Mouse (Mus musculus): ENCODE measurements at regions not wholly inside any gene's neighbourhood (a gene's known extent, or its start where the extent isn't known, plus 50 kb on each side); places are given as distances from the start of the nearest gene placed in this dataset.
A peak's percentile ranks its signal among the peaks of the same experiment; 100 is the strongest.

GRCm38 (mm10) chr11:17417656-17418289 lies 160.4 kb downstream of the C1d start:
- H3K27ac ChIP-seq = no peak overlapping the region
- WGBS (ENCODE audit: insufficient replicate concordance) = 42% methylated on average over 4 of the region's 4 CpGs
- H3K4me1 ChIP-seq (replicated peaks) = no peaks in the 10 kb centered on the region
- H3K36me3 ChIP-seq = no peaks in the 10 kb centered on the region
- H3K9ac ChIP-seq = no peak overlapping the region
- H3K27me3 ChIP-seq = no peaks in the 10 kb centered on the region
- no peak for DNase-seq
- no peak for ATAC-seq (ENCODE audit: low read depth)
- no peak overlapping the region for H3K4me2 ChIP-seq
- no peaks in the 10 kb centered on the region for H3K9me3 ChIP-seq (replicated peaks)
- no peak overlapping the region for H3K4me3 ChIP-seq (replicated peaks)

GRCm38 (mm10) chr11:17442133-17442532 lies 184.8 kb downstream of the C1d start:
- Histone ChIP-seq H3K27ac (no peak overlapping the region), H3K4me2 (no peak overlapping the region), H3K36me3 (no peaks in the 10 kb centered on the region), H3K9me3 (replicated peaks) (no peaks in the 10 kb centered on the region), H3K27me3 (no peaks in the 10 kb centered on the region), H3K4me3 (replicated peaks) (no peak overlapping the region), H3K4me1 (replicated peaks) (no peaks in the 10 kb centered on the region), H3K9ac (no peak overlapping the region)
- ATAC-seq (ENCODE audit: low read depth) (no peak), DNase-seq (no peak)
- WGBS (ENCODE audit: insufficient replicate concordance) = 38% methylated on average over 4 of the region's 4 CpGs

GRCm38 (mm10) chr11:17449289-17449688 lies 191.9 kb downstream of the C1d start:
- 71% methylated on average over 7 of the region's 7 CpGs for WGBS (ENCODE audit: insufficient replicate concordance)
- no peak overlapping the region for H3K4me3 ChIP-seq (replicated peaks)

GRCm38 (mm10) chr11:17450360-17451045 lies 193.1 kb downstream of the C1d start:
- Histone ChIP-seq H3K4me3 (replicated peaks) (no peak overlapping the region), H3K27me3 (no peaks in the 10 kb centered on the region), H3K4me1 (replicated peaks) (no peaks in the 10 kb centered on the region), H3K9ac (no peak overlapping the region), H3K9me3 (replicated peaks) (no peaks in the 10 kb centered on the region), H3K36me3 (no peaks in the 10 kb centered on the region), H3K4me2 (no peak overlapping the region), H3K27ac (no peak overlapping the region)
- no peak for ATAC-seq (ENCODE audit: low read depth)
- DNase-seq = no peak
- 63% methylated on average over 7 of the region's 7 CpGs for WGBS (ENCODE audit: insufficient replicate concordance)

More at GRCm38 (mm10) chr11:17449289-17449688, 191.9 kb downstream of the C1d start:
- no peak overlapping the region for H3K9ac ChIP-seq
- no peaks in the 10 kb centered on the region for H3K9me3 ChIP-seq (replicated peaks)
- H3K27me3 ChIP-seq = no peaks in the 10 kb centered on the region
- no peak for DNase-seq
- H3K36me3 ChIP-seq = no peaks in the 10 kb centered on the region
- H3K4me2 ChIP-seq = no peak overlapping the region
- no peaks in the 10 kb centered on the region for H3K4me1 ChIP-seq (replicated peaks)
- ATAC-seq (ENCODE audit: low read depth) = no peak
- no peak overlapping the region for H3K27ac ChIP-seq

GRCm38 (mm10) chr11:17451451-17451850 lies 194.1 kb downstream of the C1d start:
- H3K4me3 ChIP-seq (replicated peaks) = no peak overlapping the region
- no peaks in the 10 kb centered on the region for H3K4me1 ChIP-seq (replicated peaks)
- no peaks in the 10 kb centered on the region for H3K36me3 ChIP-seq
- no peak overlapping the region for H3K9ac ChIP-seq
- no peak overlapping the region for H3K4me2 ChIP-seq
- ATAC-seq (ENCODE audit: low read depth) (no peak), DNase-seq (no peak)
- no peak overlapping the region for H3K27ac ChIP-seq
- 59% methylated on average over 2 of the region's 2 CpGs for WGBS (ENCODE audit: insufficient replicate concordance)
- H3K9me3 ChIP-seq (replicated peaks) = no peaks in the 10 kb centered on the region
- H3K27me3 ChIP-seq = no peaks in the 10 kb centered on the region

- DNase-seq = no peak
- Histone ChIP-seq H3K9me3 (replicated peaks) (no peaks in the 10 kb centered on the region), H3K4me1 (replicated peaks) (no peaks in the 10 kb centered on the region), H3K27me3 (no peaks in the 10 kb centered on the region), H3K27ac (no peak overlapping the region), H3K4me2 (no peak overlapping the region), H3K9ac (no peak overlapping the region), H3K4me3 (replicated peaks) (no peak overlapping the region), H3K36me3 (no peaks in the 10 kb centered on the region)
- WGBS (ENCODE audit: insufficient replicate concordance) = 69% methylated on average over 9 of the region's 9 CpGs
- ATAC-seq (ENCODE audit: low read depth) = no peak
Observed at GRCm38 (mm10) chr11:17453530-17453929, 196.2 kb downstream of the C1d start.

GRCm38 (mm10) chr11:17458946-17459345 lies 201.6 kb downstream of the C1d start:
- Histone ChIP-seq H3K9ac (no peak overlapping the region), H3K27ac (no peak overlapping the region), H3K4me2 (no peak overlapping the region), H3K9me3 (replicated peaks) (no peaks in the 10 kb centered on the region), H3K36me3 (no peaks in the 10 kb centered on the region), H3K4me1 (replicated peaks) (no peaks in the 10 kb centered on the region), H3K4me3 (replicated peaks) (no peak overlapping the region), H3K27me3 (no peaks in the 10 kb centered on the region)
- DNase-seq = no peak
- WGBS (ENCODE audit: insufficient replicate concordance) = 73% methylated on average over 4 of the region's 4 CpGs
- no peak for ATAC-seq (ENCODE audit: low read depth)

GRCm38 (mm10) chr11:17460024-17460919 lies 202.9 kb downstream of the C1d start:
- ATAC-seq (ENCODE audit: low read depth) (no peak), DNase-seq (no peak)
- Histone ChIP-seq H3K27me3 (no peaks in the 10 kb centered on the region), H3K36me3 (no peaks in the 10 kb centered on the region), H3K9me3 (replicated peaks) (no peaks in the 10 kb centered on the region), H3K27ac (no peak overlapping the region), H3K4me3 (replicated peaks) (0 out of 2 replicates have a peak overlapping the region, but pooled peaks have one; percentile 6), H3K9ac (no peak overlapping the region), H3K4me2 (peak overlapping the region; percentile 29; the same call in 1 of the 2 replicates), H3K4me1 (replicated peaks) (no peaks in the 10 kb centered on the region)
- 36% methylated on average over 11 of the region's 11 CpGs for WGBS (ENCODE audit: insufficient replicate concordance)

GRCm38 (mm10) chr11:17460920-17461279 lies 203.5 kb downstream of the C1d start:
- no peak for ATAC-seq (ENCODE audit: low read depth)
- Histone ChIP-seq H3K4me3 (replicated peaks) (0 out of 2 replicates have a peak overlapping the region, but pooled peaks have one; percentile 6), H3K4me2 (peak overlapping the region; percentile 29; the same call in 1 of the 2 replicates), H3K4me1 (replicated peaks) (no peaks in the 10 kb centered on the region), H3K36me3 (no peaks in the 10 kb centered on the region), H3K9ac (no peak overlapping the region), H3K9me3 (replicated peaks) (no peaks in the 10 kb centered on the region), H3K27ac (no peak overlapping the region), H3K27me3 (no peaks in the 10 kb centered on the region)
- DNase-seq = no peak
- WGBS (ENCODE audit: insufficient replicate concordance) = 8% methylated on average over 13 of the region's 13 CpGs

- WGBS (ENCODE audit: insufficient replicate concordance) = 62% methylated on average over 1 of the region's 1 CpGs
Observed at GRCm38 (mm10) chr11:17461701-17462100, 204.3 kb downstream of the C1d start.

GRCm38 (mm10) chr11:17464875-17465274 lies 207.5 kb downstream of the C1d start:
- H3K4me1 ChIP-seq (replicated peaks) = no peaks in the 10 kb centered on the region
- H3K9me3 ChIP-seq (replicated peaks) = no peaks in the 10 kb centered on the region
- no peak for DNase-seq
- no peak overlapping the region for H3K4me3 ChIP-seq (replicated peaks)
- H3K36me3 ChIP-seq = no peaks in the 10 kb centered on the region
- H3K4me2 ChIP-seq = no peak overlapping the region
- no peak for ATAC-seq (ENCODE audit: low read depth)
- no peak overlapping the region for H3K9ac ChIP-seq
- no peak overlapping the region for H3K27ac ChIP-seq
- no peaks in the 10 kb centered on the region for H3K27me3 ChIP-seq
- WGBS (ENCODE audit: insufficient replicate concordance) = 60% methylated on average over 2 of the region's 2 CpGs

More at GRCm38 (mm10) chr11:17461701-17462100, 204.3 kb downstream of the C1d start:
- Histone ChIP-seq H3K36me3 (no peaks in the 10 kb centered on the region), H3K9ac (no peak overlapping the region), H3K4me1 (replicated peaks) (no peaks in the 10 kb centered on the region), H3K27me3 (no peaks in the 10 kb centered on the region), H3K4me3 (replicated peaks) (no peak overlapping the region), H3K9me3 (replicated peaks) (no peaks in the 10 kb centered on the region), H3K27ac (no peak overlapping the region), H3K4me2 (no peak overlapping the region)
- DNase-seq (no peak), ATAC-seq (ENCODE audit: low read depth) (no peak)
